Mouse (Mus musculus): ENCODE results near the gene Nr0b1. TPM values are rescaled to one million over a fixed set of nuclear protein-coding genes. Genes with fewer than 3 reads are reported as not detected.
A peak's percentile ranks its signal among the peaks of the same experiment; 100 is the strongest.

The Nr0b1 gene
- polyA plus RNA-seq (2015; fragmentation: Nextera tagmentation; extraction: Ambion mirVana) = 1.1 and 1.2 TPM in 2 replicates

- Histone ChIP-seq H3K9ac (peak within 1 kb of the TSS; percentile 33), H3K4me1 (replicated peaks) (no peaks in the 10 kb centered on the region), H3K9me3 (no peaks in the 10 kb centered on the region), H3K27me3 (no peaks in the 10 kb centered on the region), H3K4me2 (peak within 1 kb of the TSS; percentile 90), H3K36me3 (no peaks in the 10 kb centered on the region), H3K4me3 (peak within 1 kb of the TSS; percentile 46), H3K27ac (replicated peaks) (no peak within 1 kb of the TSS)
- 22% methylated on average over 52 of the region's 53 CpGs for WGBS
- ATAC-seq (ENCODE audit: low FRiP score, low read depth) = peak; percentile 79
Observed at GRCm38 (mm10) chrX:86191614-86192419, at the start of gene Nr0b1. TSS of gene Nr0b1 (plus strand) at chrX:86191764.

- H3K36me3 ChIP-seq = no peaks in the 10 kb centered on the region
- WGBS = 88% methylated on average over 2 of the region's 2 CpGs
- no peak overlapping the region for H3K4me3 ChIP-seq
- no peak overlapping the region for H3K9ac ChIP-seq
- H3K9me3 ChIP-seq = no peaks in the 10 kb centered on the region
- ATAC-seq (ENCODE audit: low FRiP score, low read depth) = no peak
- H3K27ac ChIP-seq (replicated peaks) = no peak overlapping the region
- no peaks in the 10 kb centered on the region for H3K4me1 ChIP-seq (replicated peaks)
- no peaks in the 10 kb centered on the region for H3K27me3 ChIP-seq
- no peak overlapping the region for H3K4me2 ChIP-seq
Observed at GRCm38 (mm10) chrX:86187250-86187649, 4.3 kb upstream of the Nr0b1 start.

- Histone ChIP-seq H3K9ac (peak overlapping the region; percentile 33; the same call in 1 of the 2 replicates), H3K4me3 (peak overlapping the region; percentile 46), H3K27me3 (no peaks in the 10 kb centered on the region), H3K27ac (replicated peaks) (no peak overlapping the region), H3K36me3 (no peaks in the 10 kb centered on the region), H3K4me2 (peak overlapping the region; percentile 90), H3K9me3 (no peaks in the 10 kb centered on the region), H3K4me1 (replicated peaks) (no peaks in the 10 kb centered on the region)
- WGBS = 26% methylated on average over 25 of the region's 25 CpGs
- ATAC-seq (ENCODE audit: low FRiP score, low read depth) = no peak
Observed at GRCm38 (mm10) chrX:86192420-86192994, 943 bp downstream of the Nr0b1 start.

GRCm38 (mm10) chrX:86193386-86193785 lies 1.8 kb downstream of the Nr0b1 start:
- no peak overlapping the region for H3K27ac ChIP-seq (replicated peaks)
- no peak overlapping the region for H3K4me2 ChIP-seq
- no peaks in the 10 kb centered on the region for H3K9me3 ChIP-seq
- no peaks in the 10 kb centered on the region for H3K27me3 ChIP-seq
- no peak overlapping the region for H3K4me3 ChIP-seq
- no peak for ATAC-seq (ENCODE audit: low FRiP score, low read depth)
- H3K9ac ChIP-seq = no peak overlapping the region
- 40% methylated on average over 4 of the region's 4 CpGs for WGBS
- H3K36me3 ChIP-seq = no peaks in the 10 kb centered on the region
- H3K4me1 ChIP-seq (replicated peaks) = no peaks in the 10 kb centered on the region

GRCm38 (mm10) chrX:86237246-86237645 lies 45.7 kb downstream of the Nr0b1 start:
- 63% methylated on average over 1 of the region's 1 CpGs for WGBS
- no peak overlapping the region for H3K4me2 ChIP-seq
- ATAC-seq (ENCODE audit: low FRiP score, low read depth) = no peak

More at GRCm38 (mm10) chrX:86237246-86237645, 45.7 kb downstream of the Nr0b1 start:
- Histone ChIP-seq H3K9ac (no peak overlapping the region), H3K27ac (replicated peaks) (no peak overlapping the region), H3K4me3 (no peak overlapping the region), H3K36me3 (no peaks in the 10 kb centered on the region), H3K4me1 (replicated peaks) (no peaks in the 10 kb centered on the region), H3K9me3 (no peaks in the 10 kb centered on the region), H3K27me3 (no peaks in the 10 kb centered on the region)

Other genes with a start within 250 kb of the Nr0b1 start
- gene Samt3, start 147.6 kb upstream of the Nr0b1 start, polyA plus RNA-seq (2015; fragmentation: Nextera tagmentation; extraction: Ambion mirVana) = not detected in 2 replicates
- not detected in 2 replicates for gene Mageb4, start 113.3 kb downstream of the Nr0b1 start, polyA plus RNA-seq (2015; fragmentation: Nextera tagmentation; extraction: Ambion mirVana)

All from hindbrain, embryonic 15.5 days (tissue).